Mouse (Mus musculus) urinary bladder, postnatal 25 days (tissue): ENCODE results near the gene Anapc4.

Experiments
- DNase-seq: peaks from one replicate; pipeline ENCODE4 v3.0.0; 2022; ENCODE audit warnings: low spot score

Gene Anapc4

DNA sequence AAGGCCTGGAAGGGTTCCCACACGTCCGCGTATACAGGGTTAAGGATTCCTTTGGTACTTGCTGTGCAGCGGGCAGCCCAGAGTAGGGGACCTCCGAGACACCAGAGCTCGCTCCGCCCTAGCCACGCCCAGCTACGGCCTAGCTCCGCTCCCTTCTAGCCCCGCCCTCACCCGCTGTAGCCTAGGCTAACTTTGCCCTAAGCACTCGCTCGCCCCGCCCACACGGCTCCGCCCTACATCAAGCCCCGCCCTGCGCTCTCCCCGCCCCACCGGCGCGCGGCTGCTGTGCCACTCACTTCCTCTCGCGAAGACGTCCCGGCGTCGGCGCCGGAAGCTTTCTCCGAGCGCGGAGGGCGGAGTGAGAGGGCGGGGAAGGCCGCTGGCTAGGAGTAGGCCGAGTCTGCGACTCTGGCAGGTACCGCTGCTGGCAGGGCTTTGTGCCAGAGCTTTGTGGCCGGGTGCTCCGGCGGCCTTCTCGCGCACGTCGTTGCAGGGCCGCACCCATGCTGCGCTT, at the start of gene Anapc4:
Anapc4 (plus strand) TSS at position 252 of the 514 bp plus-strand sequence.
- DNase-seq = peak; percentile 99

GRCm38 (mm10) chr5:52786556-52787322, 47.1 kb upstream of the Anapc4 start:
- no peak for DNase-seq

DNA sequence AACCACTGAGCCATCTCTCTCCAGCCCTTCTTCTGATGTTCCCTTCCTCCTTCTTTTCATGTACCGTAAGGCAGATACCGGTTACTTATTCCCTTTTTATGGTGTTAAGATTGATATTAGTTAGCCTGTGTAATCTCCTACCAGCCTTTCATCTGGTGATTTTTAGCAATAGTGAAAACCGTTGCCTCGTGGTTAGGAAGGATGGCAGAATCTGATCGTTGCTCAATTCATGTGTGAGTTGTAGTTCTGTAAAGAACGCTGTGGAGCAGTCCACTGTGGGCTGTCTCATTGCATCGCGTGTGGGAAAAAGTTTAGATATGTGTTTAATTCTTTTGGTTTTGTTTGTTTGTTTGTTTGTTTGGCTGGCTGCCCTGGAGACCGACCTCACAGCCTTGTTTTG, 40.6 kb upstream of the Anapc4 start:
- no peak for DNase-seq

- DNase-seq = no peak
These were observed 39.7 kb upstream of the Anapc4 start for GRCm38 (mm10) chr5:52794109-52794508.

- no peak for DNase-seq
These were observed 34.4 kb upstream of the Anapc4 start for GRCm38 (mm10) chr5:52799274-52799985.

DNA sequence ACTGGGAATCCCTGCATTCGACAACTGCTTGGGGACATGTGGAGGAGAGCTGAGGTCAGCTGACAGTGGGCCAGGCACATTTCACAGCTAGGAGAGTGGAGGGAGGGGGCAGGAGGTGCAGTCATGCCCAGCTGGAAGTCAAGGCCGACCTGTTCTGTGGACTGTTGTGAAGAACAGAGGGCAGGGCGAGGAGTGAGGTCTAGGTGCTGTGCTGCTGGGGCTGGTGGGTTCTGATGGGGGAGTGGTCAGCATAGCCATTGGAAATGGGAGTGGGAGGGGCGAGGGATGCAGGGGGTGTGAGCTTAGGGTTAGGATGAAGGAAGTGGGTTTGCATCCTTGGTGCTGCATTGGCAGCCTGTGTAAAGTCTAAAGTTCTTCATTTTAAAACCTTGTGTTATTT, 28.0 kb upstream of the Anapc4 start:
- DNase-seq = no peak

GRCm38 (mm10) chr5:52806349-52806748, 27.5 kb upstream of the Anapc4 start:
- DNase-seq = no peak

- no peak for DNase-seq
These were observed 26.8 kb upstream of the Anapc4 start for GRCm38 (mm10) chr5:52807030-52807429.

DNA sequence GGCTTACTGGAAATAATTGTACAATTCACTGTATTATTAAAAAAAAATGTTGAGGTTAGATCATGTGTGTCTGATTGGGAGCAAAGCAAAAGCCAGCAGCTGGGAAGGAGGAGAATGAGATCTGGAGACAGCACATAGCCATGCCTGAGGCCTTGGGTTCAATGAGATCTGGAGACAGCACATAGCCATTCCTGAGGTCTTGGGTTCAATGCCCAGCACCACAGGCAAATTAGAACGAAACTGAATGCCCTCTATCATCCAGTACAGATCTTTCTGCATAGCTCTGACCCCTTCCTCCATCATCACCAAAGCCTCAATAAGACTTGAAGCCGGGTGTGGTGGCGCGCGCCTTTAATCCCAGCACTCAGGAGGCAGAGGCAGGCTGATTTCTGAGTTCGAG, 23.4 kb upstream of the Anapc4 start:
- DNase-seq = no peak

DNA sequence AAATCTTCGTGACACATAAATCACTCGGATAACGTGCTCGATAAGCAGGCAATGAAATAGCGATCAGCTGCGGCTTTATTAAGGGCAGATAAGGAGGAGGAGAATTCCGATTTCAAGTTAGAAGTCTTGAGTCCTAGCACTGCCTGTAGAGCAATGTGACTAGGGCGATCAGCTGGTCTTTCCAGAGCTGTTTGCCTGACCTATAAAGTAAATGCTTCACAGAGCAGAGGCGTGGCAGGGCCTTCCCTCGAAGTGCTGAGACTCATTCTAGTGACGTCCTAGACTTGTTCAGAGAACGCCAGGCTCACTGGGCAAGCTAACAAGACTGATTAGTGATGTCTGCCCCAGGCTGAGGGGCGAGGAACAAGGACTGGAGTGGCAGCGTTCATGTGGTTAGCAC, 22.8 kb upstream of the Anapc4 start:
- no peak for DNase-seq

DNA sequence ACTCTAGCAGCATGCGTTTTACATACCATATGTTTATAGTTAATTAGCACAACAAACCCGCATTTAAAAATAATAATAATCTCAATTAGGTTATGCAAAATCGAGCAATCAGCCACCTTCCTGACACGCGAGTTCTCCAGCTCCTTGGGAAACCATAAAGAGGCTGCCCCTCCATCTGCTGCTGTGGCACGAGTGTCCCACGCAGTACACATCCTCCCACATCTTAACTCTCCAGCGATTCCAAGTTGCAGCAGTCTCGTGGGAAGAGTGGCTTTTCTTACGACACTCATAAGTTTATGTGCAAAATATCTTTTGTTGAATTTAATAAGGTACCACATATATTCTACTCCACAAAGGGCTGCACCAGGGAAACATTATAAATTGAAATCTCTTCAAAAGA, 21.4 kb upstream of the Anapc4 start:
- DNase-seq = no peak

- DNase-seq = no peak
These were observed 20.5 kb upstream of the Anapc4 start for GRCm38 (mm10) chr5:52813312-52813711.

GRCm38 (mm10) chr5:52818676-52819075, 15.1 kb upstream of the Anapc4 start:
- no peak for DNase-seq

GRCm38 (mm10) chr5:52821691-52822090, 12.1 kb upstream of the Anapc4 start:
- DNase-seq = peak; percentile 32

DNA sequence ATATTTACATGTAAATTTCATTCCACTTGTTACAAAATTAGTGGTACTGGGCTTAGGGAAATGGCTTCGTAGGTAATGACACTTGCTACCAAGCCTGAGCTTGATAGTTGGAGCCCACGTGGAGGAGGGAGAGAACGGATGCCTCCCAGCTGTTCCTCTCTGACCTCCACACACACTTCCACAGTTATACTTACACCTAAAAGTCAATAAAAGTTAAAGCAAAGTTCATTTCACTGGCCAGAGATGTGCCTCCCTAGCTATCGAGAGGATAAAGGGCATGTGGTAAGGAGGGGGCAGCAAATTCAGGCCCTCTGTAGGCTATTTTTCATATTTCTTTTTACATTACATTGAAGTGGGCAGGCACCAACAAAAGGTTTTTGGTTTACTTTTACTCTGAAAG, 5.9 kb upstream of the Anapc4 start:
- no peak for DNase-seq

- no peak for DNase-seq
These were observed 807 bp upstream of the Anapc4 start for GRCm38 (mm10) chr5:52833005-52833404.

DNA sequence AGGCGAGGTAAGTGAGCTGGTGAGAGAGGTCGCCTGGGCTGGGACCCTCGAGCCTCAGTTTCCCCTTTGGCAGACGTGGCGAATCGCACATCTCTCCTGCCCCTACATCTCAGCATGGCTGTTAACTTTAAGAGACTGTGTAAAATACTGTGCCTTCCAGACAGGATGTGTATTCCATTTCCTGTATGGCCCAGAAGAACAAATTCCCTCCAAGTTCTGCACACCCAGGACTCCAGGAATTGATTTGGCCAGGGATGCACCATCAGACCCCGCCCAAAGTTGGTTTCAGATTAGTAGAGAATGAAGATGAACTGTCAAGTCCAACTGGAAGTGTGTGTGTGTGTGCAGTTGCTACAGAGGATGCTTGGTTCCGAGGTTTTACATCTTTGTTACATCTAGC, 574 bp downstream of the Anapc4 start:
- no peak for DNase-seq

GRCm38 (mm10) chr5:52844319-52844718, 10.5 kb downstream of the Anapc4 start:
- no peak for DNase-seq

DNA sequence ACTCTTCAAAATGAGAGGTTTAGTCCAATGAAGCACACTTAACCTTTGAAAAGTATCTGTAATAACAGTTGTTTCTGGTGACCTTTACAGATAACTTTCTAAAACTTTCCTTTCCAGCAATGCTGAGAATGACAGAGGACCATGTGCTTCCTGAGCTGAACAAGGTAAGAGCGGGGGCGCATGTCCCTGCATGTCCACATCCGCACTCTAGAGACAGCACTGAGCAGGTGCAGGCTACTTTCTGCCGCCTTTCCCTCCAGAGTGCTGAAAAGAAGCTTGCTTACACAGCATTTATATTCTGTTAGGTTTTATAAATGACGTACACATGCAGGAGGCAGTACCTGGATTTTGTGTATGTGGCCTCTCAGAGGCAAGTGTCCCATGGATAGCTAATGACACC, 21.9 kb downstream of the Anapc4 start:
- DNase-seq = no peak

GRCm38 (mm10) chr5:52864446-52864845, 30.6 kb downstream of the Anapc4 start:
- DNase-seq = no peak

GRCm38 (mm10) chr5:52865825-52866224, 32.0 kb downstream of the Anapc4 start:
- peak; percentile 38 for DNase-seq

DNA sequence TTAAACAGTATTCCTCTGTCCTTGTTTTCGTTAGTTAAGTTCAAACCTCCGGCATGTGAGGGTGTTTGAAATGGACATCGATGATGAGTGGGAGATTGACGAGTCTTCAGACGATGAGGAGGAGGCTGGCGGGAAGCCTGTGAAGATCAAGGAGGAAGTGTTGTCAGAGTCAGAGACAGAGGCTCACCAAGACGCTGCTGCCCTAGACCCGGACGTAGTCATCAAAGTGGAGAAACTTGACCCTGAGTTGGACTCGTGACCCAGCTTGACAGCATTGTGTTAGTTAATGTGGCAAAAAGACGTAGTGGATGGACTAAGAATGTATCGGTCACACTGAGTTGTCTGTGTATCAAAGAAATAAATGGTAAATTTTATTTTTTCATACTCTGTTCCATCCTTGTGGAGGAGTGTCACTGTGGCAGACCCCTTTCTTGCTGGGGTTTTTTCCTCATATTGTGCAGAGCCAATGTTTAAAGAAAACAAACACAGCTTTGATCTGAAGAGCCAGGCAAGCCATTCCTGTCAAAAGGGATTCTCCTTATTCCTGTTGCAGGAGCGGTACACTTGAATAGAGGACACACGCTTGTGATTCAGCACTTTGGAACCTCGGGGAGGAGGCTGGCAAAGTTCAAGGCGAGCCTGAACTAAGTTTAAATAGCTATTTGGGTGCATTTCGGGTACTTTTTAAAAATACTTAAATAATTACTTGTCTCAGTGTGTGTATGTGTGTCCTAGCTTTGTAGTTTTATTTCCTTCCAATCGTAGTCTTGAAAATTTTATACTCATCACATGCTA, 32.7 kb downstream of the Anapc4 start:
- DNase-seq = no peak
